Mouse (Mus musculus) hindbrain, embryonic 12.5 days (tissue): ENCODE results near the gene Prim1. TPM values are rescaled to one million over a fixed set of nuclear protein-coding genes. Genes with fewer than 3 reads are reported as not detected.
A peak's percentile ranks its signal among the peaks of the same experiment; 100 is the strongest.

Source experiments
- ATAC-seq: fragments of 200-750 bp; cut with Nextera tagmentation; 2 replicates; pipeline ENCODE4 v1.8.0; 2017; ENCODE audit warnings: moderate TSS enrichment; ENCODE audit not compliant: low FRiP score
- H3K27ac ChIP-seq: fragments of 300-500 bp; sonication (generic); 2 replicates; pipeline ENCODE4 v1.5.1; 2016; ENCODE audit warnings: mild to moderate bottlenecking
- H3K27me3 ChIP-seq: fragments of 300-500 bp; sonication (generic); 2 replicates; pipeline ENCODE4 v1.6.1; 2016; ENCODE audit warnings: mild to moderate bottlenecking
- H3K36me3 ChIP-seq: fragments of 300-500 bp; sonication (generic); 2 replicates; pipeline ENCODE4 v1.6.1; 2016; ENCODE audit warnings: mild to moderate bottlenecking
- H3K4me1 ChIP-seq: fragments of 300-500 bp; sonication (generic); 2 replicates; pipeline ENCODE4 v1.6.1; 2016
- H3K4me2 ChIP-seq: fragments of 300-500 bp; sonication (generic); replicated peaks from 2 replicates; pipeline ENCODE4 v1.6.1; 2016; ENCODE audit warnings: mild to moderate bottlenecking
- H3K4me3 ChIP-seq: fragments of 300-500 bp; sonication (generic); 2 replicates; pipeline ENCODE4 v1.5.1; 2016; ENCODE audit warnings: mild to moderate bottlenecking
- H3K9ac ChIP-seq: fragments of 300-500 bp; sonication (generic); 2 replicates; pipeline ENCODE4 v1.6.1; 2016; ENCODE audit warnings: mild to moderate bottlenecking, moderate library complexity
- H3K9me3 ChIP-seq: fragments of 300-500 bp; sonication (generic); replicated peaks from 2 replicates; pipeline ENCODE4 v1.6.1; 2016; ENCODE audit warnings: mild to moderate bottlenecking
- WGBS: fragments of 180-500 bp; shearing (Covaris S2); methylation state at CpG from one replicate; pipeline ENCODE4 v1.1.7; 2016; 5-methylcytosine and 5-hydroxymethylcytosine counted together
- polyA plus RNA-seq: library from polyadenylated mRNA; unstranded; fragments of >200 nt; fragmentation: Nextera tagmentation; extraction: Ambion mirVana; gene quantifications from 2 replicates; pipeline ENCODE4 v1.2.1, GENCODE M21; 2016

The Prim1 gene
- 50.9 and 54.1 TPM in 2 replicates for polyA plus RNA-seq

GRCm38 (mm10) chr10:128015068-128015934, at the start of gene Prim1:
Prim1 (plus strand) TSS chr10:128015168.
- peak; percentile 95 for ATAC-seq
- Histone ChIP-seq H3K4me1 (no peaks in the 10 kb centered on the region; the same call in 1 of the 2 replicates), H3K4me3 (peak within 1 kb of the TSS; percentile 66), H3K4me2 (peak within 1 kb of the TSS; percentile 65), H3K27ac (peak within 1 kb of the TSS; percentile 70), H3K36me3 (peaks cover 6% of the 10 kb centered on the region), H3K9me3 (no peaks in the 10 kb centered on the region), H3K9ac (peak within 1 kb of the TSS; percentile 67), H3K27me3 (no peaks in the 10 kb centered on the region)
- WGBS: 7% methylated on average over 31 of the region's 31 CpGs

GRCm38 (mm10) chr10:127966506-127966905, 48.5 kb upstream of the Prim1 start:
- WGBS: 93% methylated on average over 6 of the region's 6 CpGs
- no peak overlapping the region for H3K9ac ChIP-seq
- no peak overlapping the region for H3K4me3 ChIP-seq
- no peak overlapping the region for H3K27ac ChIP-seq
- H3K4me1 ChIP-seq: no peaks in the 10 kb centered on the region
- no peaks in the 10 kb centered on the region for H3K9me3 ChIP-seq
- ATAC-seq: no peak
- H3K36me3 ChIP-seq: no peaks in the 10 kb centered on the region
- no peak overlapping the region for H3K4me2 ChIP-seq
- no peaks in the 10 kb centered on the region for H3K27me3 ChIP-seq

- H3K4me1 ChIP-seq: no peaks in the 10 kb centered on the region
- H3K27ac ChIP-seq: no peak overlapping the region
- H3K9me3 ChIP-seq: no peaks in the 10 kb centered on the region
- ATAC-seq: no peak
- H3K27me3 ChIP-seq: no peaks in the 10 kb centered on the region
- H3K4me2 ChIP-seq: no peak overlapping the region
- no peak overlapping the region for H3K9ac ChIP-seq
- no peaks in the 10 kb centered on the region for H3K36me3 ChIP-seq
- 77% methylated on average over 4 of the region's 4 CpGs for WGBS
- H3K4me3 ChIP-seq: no peak overlapping the region
Measured at GRCm38 (mm10) chr10:127969820-127970219, 45.1 kb upstream of the Prim1 start.

- Histone ChIP-seq H3K27ac (no peak overlapping the region), H3K4me3 (no peak overlapping the region), H3K4me2 (no peak overlapping the region), H3K4me1 (no peaks in the 10 kb centered on the region), H3K36me3 (no peaks in the 10 kb centered on the region), H3K27me3 (no peaks in the 10 kb centered on the region), H3K9ac (no peak overlapping the region), H3K9me3 (no peaks in the 10 kb centered on the region)
- no peak for ATAC-seq
- WGBS: 51% methylated on average over 3 of the region's 3 CpGs
Measured at GRCm38 (mm10) chr10:127970359-127970831, 44.6 kb upstream of the Prim1 start.

GRCm38 (mm10) chr10:127971135-127971534, 43.8 kb upstream of the Prim1 start:
- 75% methylated on average over 3 of the region's 3 CpGs for WGBS
- no peak overlapping the region for H3K4me2 ChIP-seq
- no peaks in the 10 kb centered on the region for H3K36me3 ChIP-seq
- no peak overlapping the region for H3K4me3 ChIP-seq
- H3K9ac ChIP-seq: no peak overlapping the region
- no peak overlapping the region for H3K27ac ChIP-seq
- no peaks in the 10 kb centered on the region for H3K27me3 ChIP-seq
- H3K4me1 ChIP-seq: no peaks in the 10 kb centered on the region
- no peak for ATAC-seq
- no peaks in the 10 kb centered on the region for H3K9me3 ChIP-seq

GRCm38 (mm10) chr10:127974062-127974461, 40.9 kb upstream of the Prim1 start:
- ATAC-seq: no peak
- 82% methylated on average over 3 of the region's 3 CpGs for WGBS
- H3K27ac ChIP-seq: no peak overlapping the region
- H3K4me2 ChIP-seq: no peak overlapping the region
- H3K4me1 ChIP-seq: no peaks in the 10 kb centered on the region
- H3K9me3 ChIP-seq: no peaks in the 10 kb centered on the region
- no peaks in the 10 kb centered on the region for H3K27me3 ChIP-seq
- no peaks in the 10 kb centered on the region for H3K36me3 ChIP-seq
- H3K4me3 ChIP-seq: no peak overlapping the region
- no peak overlapping the region for H3K9ac ChIP-seq

- no peak overlapping the region for H3K9ac ChIP-seq
- H3K4me2 ChIP-seq: no peak overlapping the region
- no peak overlapping the region for H3K27ac ChIP-seq
- ATAC-seq: no peak
- H3K9me3 ChIP-seq: no peaks in the 10 kb centered on the region
- 37% methylated on average over 1 of the region's 1 CpGs for WGBS
- H3K27me3 ChIP-seq: no peaks in the 10 kb centered on the region
- H3K36me3 ChIP-seq: no peaks in the 10 kb centered on the region
- no peak overlapping the region for H3K4me3 ChIP-seq
- H3K4me1 ChIP-seq: no peaks in the 10 kb centered on the region
Measured at GRCm38 (mm10) chr10:127975503-127975902, 39.5 kb upstream of the Prim1 start.

- peaks cover 18% of the 10 kb centered on the region for H3K4me1 ChIP-seq
- H3K9ac ChIP-seq: no peak overlapping the region
- ATAC-seq: no peak
- H3K36me3 ChIP-seq: no peaks in the 10 kb centered on the region
- WGBS: 70% methylated on average over 5 of the region's 5 CpGs
- no peak overlapping the region for H3K4me2 ChIP-seq
- peaks cover 3% of the 10 kb centered on the region; the same call in 1 of the 2 replicates for H3K9me3 ChIP-seq
- no peak overlapping the region for H3K4me3 ChIP-seq
- peak overlapping the region; percentile 69; the same call in 1 of the 2 replicates for H3K27ac ChIP-seq
- H3K27me3 ChIP-seq: no peaks in the 10 kb centered on the region
Measured at GRCm38 (mm10) chr10:127984650-127985049, 30.3 kb upstream of the Prim1 start.

GRCm38 (mm10) chr10:127985601-127986000, 29.4 kb upstream of the Prim1 start:
- Histone ChIP-seq H3K4me1 (peaks cover 18% of the 10 kb centered on the region), H3K4me2 (peak overlapping the region; percentile 20), H3K36me3 (no peaks in the 10 kb centered on the region), H3K9ac (no peak overlapping the region), H3K4me3 (no peak overlapping the region), H3K27me3 (no peaks in the 10 kb centered on the region), H3K27ac (peak overlapping the region; percentile 76), H3K9me3 (peaks cover 3% of the 10 kb centered on the region; the same call in 1 of the 2 replicates)
- WGBS: 17% methylated on average over 8 of the region's 8 CpGs
- ATAC-seq: peak; percentile 64

- Histone ChIP-seq H3K4me2 (no peak overlapping the region), H3K9me3 (no peaks in the 10 kb centered on the region), H3K27me3 (no peaks in the 10 kb centered on the region), H3K36me3 (no peaks in the 10 kb centered on the region), H3K4me3 (no peak overlapping the region), H3K4me1 (no peaks in the 10 kb centered on the region), H3K27ac (no peak overlapping the region), H3K9ac (no peak overlapping the region)
- ATAC-seq: no peak
- WGBS: 85% methylated on average over 3 of the region's 3 CpGs
Measured at GRCm38 (mm10) chr10:127996690-127997089, 18.3 kb upstream of the Prim1 start.

GRCm38 (mm10) chr10:127998260-127998659, 16.7 kb upstream of the Prim1 start:
- H3K4me2 ChIP-seq: no peak overlapping the region
- no peak overlapping the region for H3K9ac ChIP-seq
- H3K27me3 ChIP-seq: no peaks in the 10 kb centered on the region
- H3K27ac ChIP-seq: no peak overlapping the region
- no peaks in the 10 kb centered on the region for H3K9me3 ChIP-seq
- no peak overlapping the region for H3K4me3 ChIP-seq
- 94% methylated on average over 1 of the region's 1 CpGs for WGBS
- H3K4me1 ChIP-seq: no peaks in the 10 kb centered on the region
- no peak for ATAC-seq
- no peaks in the 10 kb centered on the region for H3K36me3 ChIP-seq

GRCm38 (mm10) chr10:128003281-128003801, 11.6 kb upstream of the Prim1 start:
- H3K9ac ChIP-seq: no peak overlapping the region
- no peak for ATAC-seq
- no peaks in the 10 kb centered on the region for H3K9me3 ChIP-seq
- H3K27me3 ChIP-seq: no peaks in the 10 kb centered on the region
- H3K4me1 ChIP-seq: no peaks in the 10 kb centered on the region
- no peak overlapping the region for H3K4me3 ChIP-seq
- WGBS: 86% methylated on average over 3 of the region's 3 CpGs
- H3K27ac ChIP-seq: no peak overlapping the region
- no peak overlapping the region for H3K4me2 ChIP-seq
- no peaks in the 10 kb centered on the region for H3K36me3 ChIP-seq
